Mouse (Mus musculus) neural tube, embryonic 11.5 days (tissue): Measurements from ENCODE around the gene Pgrmc2. TPM values are rescaled to one million over a fixed set of nuclear protein-coding genes. Genes with fewer than 3 reads are reported as not detected.

Experiments used
- ATAC-seq: fragments of 200-750 bp; cut with Nextera tagmentation; 2 replicates; pipeline ENCODE4 v1.8.0; 2017; ENCODE audit warnings: moderate number of reproducible peaks, mild to moderate bottlenecking, moderate TSS enrichment, moderate library complexity; ENCODE audit not compliant: insufficient read depth, low FRiP score, low TSS enrichment
- DNase-seq: peaks from one replicate; pipeline ENCODE4 v3.0.0-alpha.2; 2015; ENCODE audit warnings: low spot score
- H3K27ac ChIP-seq: fragments of 300-500 bp; sonication (generic); 2 replicates; pipeline ENCODE4 v1.5.1; 2014; ENCODE audit warnings: low read depth, mild to moderate bottlenecking, low read length
- H3K27me3 ChIP-seq: fragments of 300-500 bp; sonication (generic); 2 replicates; pipeline ENCODE4 v1.6.1; 2014; ENCODE audit warnings: mild to moderate bottlenecking, low read length, mixed read lengths; ENCODE audit not compliant: control insufficient read depth, insufficient read depth
- H3K36me3 ChIP-seq: fragments of 300-500 bp; sonication (generic); 2 replicates; pipeline ENCODE4 v1.6.1; 2014; ENCODE audit warnings: mild to moderate bottlenecking, low read length, moderate library complexity, mixed read lengths; ENCODE audit not compliant: control insufficient read depth, insufficient read depth
- H3K4me1 ChIP-seq: fragments of 300-500 bp; sonication (generic); 2 replicates; pipeline ENCODE4 v1.6.1; 2014; ENCODE audit warnings: low read length, mixed read lengths; ENCODE audit not compliant: control insufficient read depth, insufficient read depth
- H3K4me2 ChIP-seq: fragments of 300-500 bp; sonication (generic); 2 replicates; pipeline ENCODE4 v1.6.1; 2014; ENCODE audit warnings: low read depth, mild to moderate bottlenecking, moderate library complexity
- H3K4me3 ChIP-seq: fragments of 300-500 bp; sonication (generic); 2 replicates; pipeline ENCODE4 v1.5.1; 2014; ENCODE audit warnings: low read depth, low read length
- H3K9ac ChIP-seq: fragments of 300-500 bp; sonication (generic); 2 replicates; pipeline ENCODE4 v1.6.1; 2014; ENCODE audit warnings: mild to moderate bottlenecking, low read length
- H3K9me3 ChIP-seq: fragments of 300-500 bp; sonication (generic); 2 replicates; pipeline ENCODE4 v1.6.1; 2016; ENCODE audit warnings: low read length; ENCODE audit not compliant: control insufficient read depth
- WGBS: fragments of 180-500 bp; shearing (Covaris S2); extraction: QIAGEN DNeasy Blood & Tissue Kit; methylation state at CpG from one replicate; pipeline ENCODE4 v1.1.7; 2014; 5-methylcytosine and 5-hydroxymethylcytosine counted together
- polyA plus RNA-seq: library from polyadenylated mRNA; unstranded; fragments of >200 nt; fragmentation: Nextera tagmentation; extraction: Ambion mirVana; gene quantifications from 2 replicates; pipeline ENCODE4 v1.2.1, GENCODE M21; 2014

Pgrmc2 gene
- polyA plus RNA-seq, 1 experiment from 2014 or later, result 27.6 TPM

- Histone ChIP-seq H3K36me3 (no peaks in the 10 kb centered on the region), H3K27ac (no peak overlapping the region), H3K9me3 (no peaks in the 10 kb centered on the region), H3K4me2 (no peak overlapping the region), H3K4me1 (no peaks in the 10 kb centered on the region), H3K9ac (no peak overlapping the region), H3K27me3 (no peaks in the 10 kb centered on the region), H3K4me3 (no peak overlapping the region)
- DNase-seq, result no peak
- ATAC-seq, result no peak
- 94% methylated on average over 3 of the region's 3 CpGs for WGBS
Observed at GRCm38 (mm10) chr3:41061831-41062565, 20.8 kb downstream of the Pgrmc2 start.

DNA sequence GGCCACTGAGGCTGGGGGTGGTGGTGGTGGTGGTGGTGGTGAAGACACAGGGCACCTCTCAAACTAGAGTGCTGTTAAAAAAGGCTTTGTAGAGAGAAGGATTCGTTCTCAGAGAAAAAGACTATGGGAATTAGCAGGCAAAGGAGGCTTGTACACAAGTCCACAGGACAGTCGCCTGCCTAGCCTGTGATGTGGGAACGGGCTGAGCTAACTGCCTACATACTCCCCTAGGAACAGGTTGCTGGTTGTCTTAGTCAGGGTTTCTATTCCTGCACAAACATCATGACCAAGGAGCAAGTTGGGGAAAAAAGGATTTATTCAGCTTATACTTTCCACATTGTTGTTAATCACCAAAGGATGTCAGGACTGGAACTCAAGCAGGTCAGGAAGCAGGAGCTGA is 23.6 kb downstream of the Pgrmc2 start:
- Histone ChIP-seq H3K4me2 (no peak overlapping the region), H3K4me1 (no peaks in the 10 kb centered on the region), H3K36me3 (no peaks in the 10 kb centered on the region), H3K27ac (no peak overlapping the region), H3K9me3 (no peaks in the 10 kb centered on the region), H3K9ac (no peak overlapping the region), H3K4me3 (no peak overlapping the region), H3K27me3 (no peaks in the 10 kb centered on the region)
- 89% methylated on average over 3 of the region's 3 CpGs for WGBS
- DNase-seq, result no peak
- ATAC-seq, result no peak

DNA sequence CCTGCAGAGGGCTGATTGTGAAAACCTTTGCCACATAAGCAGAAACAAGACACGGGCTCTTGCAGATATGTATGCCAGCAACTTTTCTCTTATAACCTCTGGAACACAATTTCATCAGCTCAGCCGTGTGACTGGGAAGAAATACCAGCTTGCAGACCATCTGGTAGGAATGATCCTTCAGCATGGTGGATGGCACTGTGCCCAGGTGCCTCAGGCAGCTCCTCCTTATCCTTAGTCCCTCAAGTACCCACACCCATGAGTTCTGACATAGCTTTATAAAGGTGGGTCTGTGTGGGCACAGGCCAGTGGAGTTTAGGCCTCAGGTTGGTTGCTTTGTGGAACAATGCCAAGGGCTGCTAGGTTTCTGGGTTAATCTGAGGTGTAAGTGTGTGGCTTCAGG is 24.5 kb downstream of the Pgrmc2 start:
- WGBS, result 79% methylated on average over 2 of the region's 2 CpGs

GRCm38 (mm10) chr3:41053334-41053733 is 29.5 kb downstream of the Pgrmc2 start:
- H3K27ac ChIP-seq, result no peak overlapping the region
- WGBS, result 86% methylated on average over 3 of the region's 3 CpGs
- DNase-seq (no peak), ATAC-seq (no peak)
- no peaks in the 10 kb centered on the region for H3K9me3 ChIP-seq
- H3K4me2 ChIP-seq, result no peak overlapping the region
- H3K4me1 ChIP-seq, result no peaks in the 10 kb centered on the region
- H3K27me3 ChIP-seq, result no peaks in the 10 kb centered on the region
- no peak overlapping the region for H3K9ac ChIP-seq
- H3K4me3 ChIP-seq, result no peak overlapping the region
- H3K36me3 ChIP-seq, result no peaks in the 10 kb centered on the region

More for the DNA sequence above, 24.5 kb downstream of the Pgrmc2 start:
- H3K9ac ChIP-seq, result no peak overlapping the region
- DNase-seq, result no peak
- H3K36me3 ChIP-seq, result no peaks in the 10 kb centered on the region
- no peak overlapping the region for H3K4me2 ChIP-seq
- H3K27ac ChIP-seq, result no peak overlapping the region
- ATAC-seq, result no peak
- H3K4me1 ChIP-seq, result no peaks in the 10 kb centered on the region
- H3K27me3 ChIP-seq, result no peaks in the 10 kb centered on the region
- H3K9me3 ChIP-seq, result no peaks in the 10 kb centered on the region
- no peak overlapping the region for H3K4me3 ChIP-seq

- H3K4me1 ChIP-seq, result no peaks in the 10 kb centered on the region
- no peaks in the 10 kb centered on the region for H3K36me3 ChIP-seq
- DNase-seq (no peak), ATAC-seq (no peak)
- no peak overlapping the region for H3K4me2 ChIP-seq
- no peak overlapping the region for H3K27ac ChIP-seq
- no peaks in the 10 kb centered on the region for H3K27me3 ChIP-seq
- no peak overlapping the region for H3K9ac ChIP-seq
- H3K4me3 ChIP-seq, result no peak overlapping the region
- H3K9me3 ChIP-seq, result no peaks in the 10 kb centered on the region
- 85% methylated on average over 6 of the region's 6 CpGs for WGBS
Observed at GRCm38 (mm10) chr3:41047838-41048237, 35.0 kb downstream of the Pgrmc2 start.

GRCm38 (mm10) chr3:41043756-41044354 is 39.0 kb downstream of the Pgrmc2 start:
- 77% methylated on average over 11 of the region's 11 CpGs for WGBS
- no peak for ATAC-seq
- DNase-seq, result no peak
- Histone ChIP-seq H3K4me3 (no peak overlapping the region), H3K27me3 (no peaks in the 10 kb centered on the region), H3K9me3 (no peaks in the 10 kb centered on the region), H3K27ac (no peak overlapping the region), H3K4me2 (no peak overlapping the region), H3K9ac (no peak overlapping the region), H3K36me3 (no peaks in the 10 kb centered on the region), H3K4me1 (no peaks in the 10 kb centered on the region)

- no peak overlapping the region for H3K4me2 ChIP-seq
- no peaks in the 10 kb centered on the region for H3K9me3 ChIP-seq
- H3K27me3 ChIP-seq, result no peaks in the 10 kb centered on the region
- no peak overlapping the region for H3K4me3 ChIP-seq
- no peaks in the 10 kb centered on the region for H3K36me3 ChIP-seq
- no peak overlapping the region for H3K27ac ChIP-seq
- ATAC-seq, result no peak
- no peaks in the 10 kb centered on the region for H3K4me1 ChIP-seq
- no peak for DNase-seq
- no peak overlapping the region for H3K9ac ChIP-seq
- 82% methylated on average over 4 of the region's 4 CpGs for WGBS
Observed at GRCm38 (mm10) chr3:41042195-41042938, 40.5 kb downstream of the Pgrmc2 start.

DNA sequence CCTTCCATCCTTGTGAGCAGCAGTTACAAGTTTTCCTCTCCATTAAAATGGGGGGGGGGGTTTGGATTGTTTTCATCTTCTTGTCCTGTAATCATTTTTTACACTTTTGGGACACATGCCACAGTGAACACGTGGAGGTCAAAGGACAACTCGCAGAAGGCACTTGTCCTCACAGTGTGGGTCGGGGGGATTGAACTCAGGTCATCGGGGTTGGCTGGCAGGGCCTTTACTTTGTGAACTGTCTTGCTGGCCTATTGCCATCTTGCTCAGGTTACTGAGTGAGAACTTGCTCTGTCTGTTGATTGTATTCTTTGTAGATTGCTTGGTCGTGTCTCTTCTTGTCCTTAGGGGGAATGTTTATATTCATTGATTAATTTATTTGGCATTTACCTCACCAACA is 41.6 kb downstream of the Pgrmc2 start:
- no peak overlapping the region for H3K9ac ChIP-seq
- DNase-seq (no peak), ATAC-seq (no peak)
- no peak overlapping the region for H3K4me2 ChIP-seq
- no peak overlapping the region for H3K4me3 ChIP-seq
- H3K4me1 ChIP-seq, result no peaks in the 10 kb centered on the region
- WGBS, result 72% methylated on average over 5 of the region's 5 CpGs
- H3K27ac ChIP-seq, result no peak overlapping the region
- H3K36me3 ChIP-seq, result no peaks in the 10 kb centered on the region
- no peaks in the 10 kb centered on the region for H3K9me3 ChIP-seq
- H3K27me3 ChIP-seq, result no peaks in the 10 kb centered on the region
